Comparison of ENCODE assay signal across 16 mouse cellular contexts in the genomic region with DNA sequence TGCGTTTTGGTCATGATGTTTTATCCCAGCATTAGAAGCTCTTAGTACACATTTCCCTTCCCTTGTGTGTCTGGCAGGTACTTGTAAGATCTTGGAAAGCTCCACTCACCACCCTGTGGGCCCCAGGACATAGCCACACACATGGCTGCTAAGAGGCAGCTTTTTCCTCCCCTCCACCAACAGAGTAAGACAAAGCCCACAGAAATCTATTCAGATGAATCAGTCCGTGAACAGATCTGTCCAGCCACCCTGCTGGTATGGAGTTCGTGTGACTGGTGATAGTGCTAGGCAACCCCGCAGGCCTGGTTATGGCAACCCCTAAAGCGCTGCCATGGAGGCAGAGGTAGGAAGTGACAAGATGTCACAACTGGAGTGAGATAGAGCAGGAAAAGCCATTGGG.
DNase-seq lines count a peak whose midpoint lies in the region; ATAC-seq lines count a peak whose summit lies in the region.
"Had no signal": no experiment of that assay in that cellular context is flagged by ENCODE, and none has a peak within 500 bp of the region (broad histone marks: within the 10 kb centered on the region; RNA-seq: fewer than 3 reads in every experiment).

No protein-coding gene starts in this region.

- H3K9ac ChIP-seq in embryonic facial prominence, embryonic 14.5 days (ENCODE audit: low read depth, low read length), result no peak overlapping the region
- H3K9ac ChIP-seq in midbrain, embryonic 13.5 days (replicated peaks), result no peak overlapping the region
- H3K9ac ChIP-seq: embryonic facial prominence, embryonic 13.5 days; liver, embryonic 13.5 days; stomach, embryonic 15.5 days had no signal

- no peaks in the 10 kb centered on the region for H3K36me3 ChIP-seq in embryonic facial prominence, embryonic 14.5 days (ENCODE audit: control insufficient read depth, insufficient read depth, low read length)
- H3K36me3 ChIP-seq in embryonic facial prominence, embryonic 10.5 days (replicated peaks), result no peaks in the 10 kb centered on the region
- no peaks in the 10 kb centered on the region for H3K36me3 ChIP-seq in hindbrain, embryonic 10.5 days
- H3K36me3 ChIP-seq in midbrain, embryonic 13.5 days, result no peaks in the 10 kb centered on the region
- H3K36me3 ChIP-seq: embryonic facial prominence, embryonic 13.5 days; liver, embryonic 13.5 days; stomach, embryonic 15.5 days had no signal

- no peak overlapping the region for H3K27ac ChIP-seq in embryonic facial prominence, embryonic 14.5 days (replicated peaks; ENCODE audit: low read depth, low read length)
- H3K27ac ChIP-seq in embryonic facial prominence, embryonic 10.5 days (replicated peaks), result no peak overlapping the region
- H3K27ac ChIP-seq in hindbrain, embryonic 10.5 days, result peak overlapping the region; percentile 79
- H3K27ac ChIP-seq in midbrain, embryonic 13.5 days, result no peak overlapping the region
- H3K27ac ChIP-seq: embryonic facial prominence, embryonic 13.5 days; liver, embryonic 13.5 days; stomach, embryonic 15.5 days had no signal

- no peak overlapping the region for H3K4me2 ChIP-seq in embryonic facial prominence, embryonic 14.5 days (ENCODE audit: low read depth, low read length)
- H3K4me2 ChIP-seq in midbrain, embryonic 13.5 days (replicated peaks), result no peak overlapping the region
- H3K4me2 ChIP-seq: embryonic facial prominence, embryonic 13.5 days; liver, embryonic 13.5 days; stomach, embryonic 15.5 days had no signal

- no peaks in the 10 kb centered on the region for H3K9me3 ChIP-seq in embryonic facial prominence, embryonic 14.5 days (ENCODE audit: control insufficient read depth, low read length)
- H3K9me3 ChIP-seq in embryonic facial prominence, embryonic 10.5 days, result no peaks in the 10 kb centered on the region
- H3K9me3 ChIP-seq in hindbrain, embryonic 10.5 days, result no peaks in the 10 kb centered on the region
- no peaks in the 10 kb centered on the region for H3K9me3 ChIP-seq in midbrain, embryonic 13.5 days
- H3K9me3 ChIP-seq: embryonic facial prominence, embryonic 13.5 days; liver, embryonic 13.5 days; stomach, embryonic 15.5 days had no signal

- peak; percentile 55; the same call in 1 of the 2 replicates for ATAC-seq in embryonic facial prominence, embryonic 14.5 days (ENCODE audit: low read depth)
- peak; percentile 53 for ATAC-seq in midbrain, embryonic 13.5 days

- no peaks in the 10 kb centered on the region for H3K27me3 ChIP-seq in embryonic facial prominence, embryonic 14.5 days (replicated peaks; ENCODE audit: control insufficient read depth, insufficient read depth, low read length)
- no peaks in the 10 kb centered on the region for H3K27me3 ChIP-seq in embryonic facial prominence, embryonic 10.5 days (replicated peaks; ENCODE audit: low read depth, poor library complexity, severe bottlenecking)
- no peaks in the 10 kb centered on the region for H3K27me3 ChIP-seq in hindbrain, embryonic 10.5 days (ENCODE audit: insufficient read depth, poor library complexity, severe bottlenecking)
- H3K27me3 ChIP-seq in midbrain, embryonic 13.5 days, result no peaks in the 10 kb centered on the region
- H3K27me3 ChIP-seq: embryonic facial prominence, embryonic 13.5 days; liver, embryonic 13.5 days; stomach, embryonic 15.5 days had no signal

- DNase-seq in embryonic facial prominence, embryonic 14.5 days (ENCODE audit: low spot score), result no peak
- no peak for DNase-seq in embryonic facial prominence, embryonic 10.5 days (ENCODE audit: low spot score)
- peak; percentile 11 for DNase-seq in embryo, embryonic 11 days
- DNase-seq in hindbrain, embryonic 10.5 days (ENCODE audit: low spot score), result peak; percentile 35
- no peak for DNase-seq in thymus, postnatal 10 days (ENCODE audit: low spot score in 2 of 2)
- no peak for DNase-seq in cerebellum, postnatal 4 days (ENCODE audit: low spot score in 2 of 2)
- no peak for DNase-seq in frontal cortex, postnatal 25 days (ENCODE audit: low spot score in 2 of 2)
- DNase-seq: adrenal gland, adult 2 months; cerebellum, adult 9-10 months; heart, adult 18-20 months; layer of hippocampus, adult 9-11 months; liver, embryonic 13.5 days; lung, postnatal 10 days had no signal

- 79% methylated on average over 5 of the region's 5 CpGs for WGBS in embryonic facial prominence, embryonic 14.5 days
- WGBS in embryonic facial prominence, embryonic 10.5 days, result 70% methylated on average over 5 of the region's 5 CpGs
- 51% methylated on average over 5 of the region's 5 CpGs for WGBS in hindbrain, embryonic 10.5 days
- 42% methylated on average over 5 of the region's 5 CpGs for WGBS in midbrain, embryonic 13.5 days

- no peaks in the 10 kb centered on the region for H3K4me1 ChIP-seq in embryonic facial prominence, embryonic 14.5 days (ENCODE audit: control insufficient read depth, insufficient read depth, low read length)
- peaks cover 20% of the 10 kb centered on the region for H3K4me1 ChIP-seq in embryonic facial prominence, embryonic 10.5 days
- peaks cover 24% of the 10 kb centered on the region for H3K4me1 ChIP-seq in hindbrain, embryonic 10.5 days (replicated peaks)
- H3K4me1 ChIP-seq in midbrain, embryonic 13.5 days (replicated peaks), result 0 out of 2 replicates have a peak, but pooled peaks cover 7% of the 10 kb centered on the region

- H3K4me3 ChIP-seq in embryonic facial prominence, embryonic 14.5 days (ENCODE audit: low read depth, low read length), result no peak overlapping the region
- H3K4me3 ChIP-seq in embryonic facial prominence, embryonic 10.5 days, result no peak overlapping the region
- no peak overlapping the region for H3K4me3 ChIP-seq in hindbrain, embryonic 10.5 days
- H3K4me3 ChIP-seq in midbrain, embryonic 13.5 days (replicated peaks), result no peak overlapping the region
- H3K4me3 ChIP-seq: embryonic facial prominence, embryonic 13.5 days; liver, embryonic 13.5 days; stomach, embryonic 15.5 days had no signal

Comparison
In these comparisons a context has a peak if more than half of its experiments do, and no peak if none do; other contexts are left out.
1. DNase-seq: peak in embryo, embryonic 11 days (single experiment) and hindbrain, embryonic 10.5 days (single experiment); none in embryonic facial prominence, embryonic 14.5 days (single experiment), embryonic facial prominence, embryonic 10.5 days (single experiment), thymus, postnatal 10 days (0 of 2), cerebellum, postnatal 4 days (0 of 2) and frontal cortex, postnatal 25 days (0 of 2).